Mouse (Mus musculus) lung, adult 2 months (tissue): Measurements from ENCODE around the gene Cby1.

ENCODE experiments used
- CTCF ChIP-seq: fragments of 200-500 bp; IDR thresholded peaks from 2 replicates; pipeline ENCODE4 v1.5.1; 2011; ENCODE audit warnings: mild to moderate bottlenecking, low read length, control low read depth; ENCODE audit not compliant: insufficient read depth
- POLR2A ChIP-seq: fragments of 200-500 bp; IDR thresholded peaks from 2 replicates; pipeline ENCODE4 v1.6.1; 2011; ENCODE audit warnings: low read depth, mild to moderate bottlenecking, control low read depth, low read length, borderline replicate concordance; ENCODE audit errors: extremely low read depth

DNA sequence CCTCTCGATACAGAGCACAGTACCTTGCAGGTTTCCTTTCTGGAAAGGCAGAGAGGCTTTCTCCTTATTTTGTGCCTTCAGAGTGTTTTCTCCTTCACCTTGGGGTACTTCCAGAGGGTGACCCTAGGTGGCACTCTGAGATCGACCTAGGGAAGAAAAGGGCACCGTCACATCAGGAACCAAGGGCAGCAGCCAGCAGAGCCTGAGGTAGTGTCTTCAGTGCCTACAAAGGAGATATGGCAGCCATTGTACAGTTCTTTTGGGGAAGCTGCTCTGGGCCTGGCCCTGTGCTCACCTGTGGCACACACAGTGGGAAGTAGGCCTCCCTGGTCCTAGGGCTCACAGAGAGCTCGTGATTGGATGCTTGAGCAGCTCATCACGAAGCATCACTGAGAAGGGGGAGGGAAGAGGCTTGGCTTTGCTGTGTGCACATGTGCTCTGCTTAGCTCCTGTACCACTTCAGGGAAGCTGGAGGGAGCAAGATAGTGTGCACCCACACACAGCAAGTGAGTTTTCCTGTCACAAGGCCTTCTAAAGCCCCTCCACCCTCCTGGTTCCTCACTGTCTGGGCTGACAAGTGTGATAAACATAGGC is 49.3 kb downstream of the Cby1 start:
- TF ChIP-seq CTCF, result no peak
- TF ChIP-seq POLR2A, result no peak
